Mouse (Mus musculus) right cerebral cortex, adult 2 months (tissue): ENCODE measurements around the gene 4933417A18Rik.
A peak's percentile ranks its signal among the peaks of the same experiment; 100 is the strongest.
"Not testable (repeated sequence)": the region's sequence is repeated elsewhere in the genome, so short reads cannot be mapped to it uniquely, and the experiment has no call there.

Source experiments
- DNase-seq, 2 experiments: peaks; one replicate each; pipeline ENCODE4 v3.0.0; 2021 to 2022; ENCODE audit warnings: low spot score in 2 of 2

4933417A18Rik gene

DNA sequence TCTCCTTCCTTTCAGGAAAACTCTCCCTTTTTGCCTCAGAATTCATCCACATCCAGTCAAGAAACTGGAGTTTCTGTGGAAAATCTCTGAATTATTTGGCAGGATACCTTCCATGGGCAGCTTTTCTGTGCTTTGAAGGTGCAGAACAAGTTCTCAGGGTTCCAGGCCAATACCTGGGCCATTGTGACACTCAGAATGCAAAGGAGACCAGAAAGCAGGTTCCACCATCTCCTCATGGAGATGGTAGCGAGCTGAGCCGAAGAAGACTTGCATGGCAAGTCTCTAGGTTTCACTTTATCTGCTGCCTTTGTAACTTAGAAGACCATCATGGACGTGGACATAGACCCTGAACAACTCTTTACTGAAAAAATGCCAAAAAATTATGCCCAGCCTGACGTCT, at the start of gene 4933417A18Rik, which contains the start of gene Fam217a:
4933417A18Rik (plus strand) TSS at position 200 of the 400 bp plus-strand sequence.
Fam217a (minus strand) TSS at position 101 of the 400 bp plus-strand sequence.
- no peak for DNase-seq

- peak in 1 of 2 experiments; percentile 22 for DNase-seq
Observed at GRCm38 (mm10) chr13:34874736-34875135, 49.5 kb upstream of the 4933417A18Rik start.

GRCm38 (mm10) chr13:34875166-34875710, 49.0 kb upstream of the 4933417A18Rik start, which contains the start of gene Prpf4b:
Gene Prpf4b (plus strand): TSS chr13:34875302.
- DNase-seq: peak; percentile 94 to 95

- DNase-seq: no peak
Observed at GRCm38 (mm10) chr13:34875741-34876445, 48.3 kb upstream of the 4933417A18Rik start.

DNA sequence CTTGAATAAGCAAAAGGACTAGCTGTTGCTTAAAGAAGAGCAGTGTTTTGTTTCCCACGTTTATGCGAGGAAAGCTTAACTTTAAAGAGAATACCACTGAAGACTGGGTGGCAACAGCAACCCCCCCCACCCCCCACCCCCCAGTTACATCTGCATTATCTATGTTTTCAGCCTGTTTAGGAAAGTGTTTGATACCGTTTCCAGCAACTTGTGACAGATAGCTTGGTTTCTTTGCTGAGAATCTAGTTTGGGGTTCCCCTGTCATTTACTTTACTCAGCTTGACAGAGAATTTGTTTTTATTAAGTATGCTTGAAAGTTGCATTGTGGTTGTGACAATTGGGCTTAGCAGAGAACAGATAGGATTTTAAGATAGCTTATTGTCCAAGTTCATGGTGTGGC, 47.7 kb upstream of the 4933417A18Rik start:
- DNase-seq: no peak

DNA sequence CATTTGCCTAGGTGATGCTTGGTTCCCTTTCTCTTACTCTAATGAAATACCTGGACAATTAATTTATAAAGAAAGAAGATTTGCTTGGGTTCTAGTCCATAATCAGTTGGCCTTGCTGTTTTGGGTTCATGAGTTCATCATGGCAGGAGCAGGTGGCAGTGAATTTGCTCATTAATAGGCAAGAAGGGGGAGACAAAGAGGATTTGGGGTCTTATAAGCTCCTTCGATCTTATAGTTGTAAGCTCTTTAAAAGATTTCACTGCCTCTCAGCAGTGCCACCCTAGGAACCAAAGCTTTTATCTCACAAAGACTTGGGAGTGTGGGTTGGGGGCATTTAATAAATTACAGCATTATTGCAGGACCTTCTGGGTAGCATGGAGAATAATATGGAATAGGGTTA, 31.3 kb upstream of the 4933417A18Rik start:
- no peak for DNase-seq

- DNase-seq: no peak
Observed at GRCm38 (mm10) chr13:34914614-34915013, 9.6 kb upstream of the 4933417A18Rik start.

GRCm38 (mm10) chr13:34916520-34917167, 7.6 kb upstream of the 4933417A18Rik start:
- no peak for DNase-seq

- DNase-seq: peak; percentile 6 to 34
Observed at GRCm38 (mm10) chr13:34934931-34935644, 10.9 kb downstream of the 4933417A18Rik start.

- no peak for DNase-seq
Observed at GRCm38 (mm10) chr13:34942370-34942769, 18.2 kb downstream of the 4933417A18Rik start.

DNA sequence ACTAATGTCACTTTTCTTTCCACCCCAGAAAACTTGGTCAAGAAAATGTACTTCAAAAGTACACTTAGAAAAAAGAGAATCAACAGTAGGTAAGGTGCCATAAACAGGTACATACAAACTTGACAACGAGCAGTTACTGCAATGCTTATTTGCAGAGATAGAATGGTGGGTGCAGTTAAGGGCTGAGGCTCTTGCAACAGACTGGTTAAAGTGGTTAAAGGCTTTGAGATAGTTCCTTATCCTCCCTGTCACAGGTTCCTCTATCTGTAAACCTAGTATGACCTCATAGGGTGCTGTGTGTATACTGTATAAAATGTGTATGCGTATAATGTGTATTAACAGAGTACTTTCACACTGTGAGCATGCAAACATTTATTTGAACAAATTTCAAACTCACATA, 27.2 kb downstream of the 4933417A18Rik start:
- DNase-seq: not testable (repeated sequence)

GRCm38 (mm10) chr13:34956901-34957300, 32.7 kb downstream of the 4933417A18Rik start:
- no peak for DNase-seq

- not testable (repeated sequence) for DNase-seq
Observed at GRCm38 (mm10) chr13:34958158-34958557, 33.9 kb downstream of the 4933417A18Rik start.

DNA sequence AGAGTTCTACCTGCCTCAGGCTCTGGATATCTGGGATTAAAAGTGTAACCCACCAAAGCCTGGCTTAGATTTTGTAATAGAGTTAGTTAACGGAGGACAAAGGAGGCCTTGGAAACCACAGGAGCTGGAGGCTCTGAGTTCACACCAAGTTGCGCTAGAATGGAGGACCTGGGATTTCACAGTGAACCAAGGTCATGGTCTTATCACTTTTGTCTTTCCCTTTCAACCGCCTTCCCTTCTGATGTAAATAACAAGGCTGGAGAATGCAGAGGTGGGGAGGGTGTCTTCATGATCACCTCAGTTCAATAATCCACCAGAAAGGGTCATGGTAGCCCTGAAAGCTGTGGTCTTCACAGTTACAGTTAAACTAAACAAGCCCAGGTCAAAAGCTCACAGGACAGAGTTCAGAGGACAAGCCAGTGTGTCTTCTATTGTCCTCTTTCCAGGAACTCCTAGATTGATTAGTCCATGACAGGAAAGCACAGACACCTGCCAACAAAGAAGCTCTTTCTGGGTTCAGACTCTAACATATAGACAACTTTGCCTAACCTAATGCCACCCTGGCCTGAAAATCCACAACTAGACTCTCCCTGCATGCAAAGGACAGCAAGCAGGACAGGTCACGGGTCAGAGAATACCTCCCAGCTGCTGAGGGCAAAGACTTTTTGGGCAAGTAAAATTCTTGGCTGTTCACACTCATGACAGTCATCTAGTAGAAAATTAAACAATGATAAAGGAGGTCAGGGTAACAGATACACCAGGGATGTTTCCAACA, 37.0 kb downstream of the 4933417A18Rik start:
- no peak for DNase-seq

DNA sequence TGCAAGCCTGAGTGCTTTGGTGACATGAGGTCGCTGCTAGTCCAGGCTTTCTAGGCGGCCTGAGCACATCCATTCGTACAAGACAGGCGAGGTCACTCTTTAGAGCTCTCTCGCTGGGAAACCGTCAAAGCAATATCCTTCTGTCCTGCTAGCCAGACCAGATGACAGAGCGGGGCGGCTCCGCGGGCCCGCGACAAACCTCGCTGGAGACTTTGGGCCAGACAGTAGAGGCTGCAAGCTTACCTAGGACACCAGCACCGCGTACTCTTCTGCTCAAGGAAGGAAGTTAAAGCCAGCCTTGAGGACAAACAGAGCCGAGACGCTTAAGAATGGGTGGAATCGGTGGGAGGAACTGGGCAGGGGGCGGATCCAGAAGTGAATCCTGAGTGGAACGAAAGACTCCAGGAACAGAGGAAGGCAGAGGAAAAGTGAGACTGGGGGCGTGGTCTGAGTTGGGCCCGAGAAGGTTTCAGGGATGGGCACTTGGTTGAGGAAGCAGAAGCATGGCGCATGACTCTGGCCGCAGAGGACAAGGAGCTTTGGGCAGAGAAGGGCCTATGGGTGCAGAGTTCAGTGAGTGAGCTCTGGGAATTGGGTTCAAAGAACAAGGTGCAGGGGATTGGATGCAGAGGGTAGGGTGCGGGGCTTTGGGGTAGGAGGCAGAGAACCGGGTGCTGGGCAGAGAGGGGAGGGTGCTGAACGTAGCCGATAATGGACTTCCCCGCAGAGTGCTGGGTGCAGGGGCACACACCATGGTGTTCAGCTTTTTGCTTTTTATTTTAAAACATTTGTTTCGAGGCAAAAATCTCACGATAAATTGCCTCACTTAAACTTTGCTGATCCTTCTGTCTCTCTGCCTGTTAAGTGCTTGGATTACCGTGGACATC, 39.5 kb downstream of the 4933417A18Rik start, which contains the start of gene Eci3:
Eci3 (minus strand) TSS at position 300 of the 887 bp plus-strand sequence.
- DNase-seq: peak; percentile 3 to 6

DNA sequence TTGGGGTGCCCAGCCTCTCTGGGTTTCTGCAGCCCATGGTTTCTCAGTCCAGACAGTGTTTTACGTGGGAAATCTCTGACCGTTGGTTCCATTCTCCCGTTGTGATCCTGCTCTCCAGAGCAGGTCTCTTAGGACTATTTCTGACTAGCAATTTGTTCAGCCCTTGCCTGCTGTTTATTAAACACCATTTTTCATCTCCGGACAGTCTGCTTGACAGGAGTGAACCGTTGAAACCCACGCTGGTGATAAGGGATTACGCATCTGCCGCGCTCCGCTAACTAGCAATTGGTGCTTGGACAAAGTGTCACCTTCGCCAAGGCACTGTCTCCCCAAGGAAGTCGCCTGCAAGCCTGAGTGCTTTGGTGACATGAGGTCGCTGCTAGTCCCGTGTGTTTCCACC, 40.2 kb downstream of the 4933417A18Rik start:
- peak in 1 of 2 experiments; percentile 10 for DNase-seq

DNA sequence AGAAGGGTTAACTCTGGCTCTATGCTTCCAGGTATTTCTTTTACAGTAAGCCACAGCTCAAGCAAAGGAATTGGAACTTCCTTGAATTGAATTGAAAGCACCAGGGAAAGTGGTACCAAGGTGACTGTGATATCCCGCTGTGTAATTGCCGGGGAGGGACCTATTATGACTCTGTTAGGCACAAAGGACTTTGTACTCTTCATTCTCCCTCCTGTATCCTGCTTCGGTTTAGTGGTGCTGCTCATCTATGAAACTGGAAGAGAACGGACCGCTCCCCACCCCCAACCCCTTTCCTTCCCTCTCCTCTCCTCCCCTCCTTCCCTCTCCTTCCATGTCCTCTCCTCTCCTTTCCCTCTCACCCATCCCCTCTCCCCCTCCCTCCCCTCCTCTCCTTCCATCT, 40.7 kb downstream of the 4933417A18Rik start:
- no peak for DNase-seq

DNA sequence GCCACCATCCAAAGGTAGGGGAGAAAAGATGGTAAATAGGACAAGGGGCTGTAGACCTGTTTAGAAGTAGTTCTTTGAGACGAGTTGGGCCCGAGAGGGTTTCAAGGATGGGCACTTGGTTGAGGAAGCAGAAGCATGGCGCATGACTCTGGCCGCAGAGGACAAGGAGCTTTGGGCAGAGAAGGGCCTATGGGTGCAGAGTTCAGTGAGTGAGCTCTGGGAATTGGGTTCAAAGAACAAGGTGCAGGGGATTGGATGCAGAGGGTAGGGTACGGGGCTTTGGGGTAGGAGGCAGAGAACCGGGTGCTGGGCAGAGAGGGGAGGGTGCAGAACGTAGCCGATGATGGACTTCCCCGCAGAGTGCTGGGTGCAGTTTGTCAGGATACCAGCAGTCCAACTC, 41.4 kb downstream of the 4933417A18Rik start:
- not testable (repeated sequence) for DNase-seq

- DNase-seq: not testable (repeated sequence)
Observed at GRCm38 (mm10) chr13:34972456-34972855, 48.2 kb downstream of the 4933417A18Rik start.

GRCm38 (mm10) chr13:34973149-34973548, 48.9 kb downstream of the 4933417A18Rik start:
- DNase-seq: no peak
